Mouse (Mus musculus) lung, embryonic 15.5 days (tissue): ENCODE measurements around the gene Grid2. TPM values are rescaled to one million over a fixed set of nuclear protein-coding genes. Genes with fewer than 3 reads are reported as not detected.

Source experiments
- ATAC-seq: fragments of 200-750 bp; cut with Nextera tagmentation; 2 replicates; pipeline ENCODE4 v1.8.0; 2017; ENCODE audit warnings: moderate number of reproducible peaks, borderline replicate concordance; ENCODE audit not compliant: low FRiP score, low TSS enrichment; ENCODE audit errors: extremely low read depth
- H3K27ac ChIP-seq: fragments of 300-500 bp; sonication (generic); 2 replicates; pipeline ENCODE4 v1.5.1; 2015; ENCODE audit warnings: moderate library complexity, mild to moderate bottlenecking, inconsistent platforms
- H3K27me3 ChIP-seq: fragments of 300-500 bp; sonication (generic); 2 replicates; pipeline ENCODE4 v1.6.1; 2015; ENCODE audit warnings: inconsistent platforms
- H3K36me3 ChIP-seq: fragments of 300-500 bp; sonication (generic); 2 replicates; pipeline ENCODE4 v1.6.1; 2015; ENCODE audit warnings: inconsistent platforms
- H3K4me1 ChIP-seq: fragments of 300-500 bp; sonication (generic); 2 replicates; pipeline ENCODE4 v1.6.1; 2015; ENCODE audit warnings: inconsistent platforms
- H3K4me2 ChIP-seq: fragments of 300-500 bp; sonication (generic); 2 replicates; pipeline ENCODE4 v1.6.1; 2015; ENCODE audit warnings: inconsistent platforms, mild to moderate bottlenecking, moderate library complexity
- H3K4me3 ChIP-seq: fragments of 300-500 bp; sonication (generic); 2 replicates; pipeline ENCODE4 v1.5.1; 2015; ENCODE audit warnings: mild to moderate bottlenecking, inconsistent platforms
- H3K9ac ChIP-seq: fragments of 300-500 bp; sonication (generic); 2 replicates; pipeline ENCODE4 v1.6.1; 2015; ENCODE audit warnings: inconsistent platforms
- H3K9me3 ChIP-seq: fragments of 300-500 bp; sonication (generic); 2 replicates; pipeline ENCODE4 v1.6.1; 2016; ENCODE audit warnings: inconsistent platforms
- WGBS: fragments of 180-500 bp; shearing (Covaris S2); methylation state at CpG from one replicate; pipeline ENCODE4 v1.1.7; 2015; 5-methylcytosine and 5-hydroxymethylcytosine counted together
- polyA plus RNA-seq: library from polyadenylated mRNA; unstranded; fragments of >200 nt; fragmentation: Nextera tagmentation; extraction: Ambion mirVana; gene quantifications from 2 replicates; pipeline ENCODE4 v1.2.1, GENCODE M21; 2015

Gene Grid2
- polyA plus RNA-seq, 1 experiment from 2014 or later, result 1.1 TPM

DNA sequence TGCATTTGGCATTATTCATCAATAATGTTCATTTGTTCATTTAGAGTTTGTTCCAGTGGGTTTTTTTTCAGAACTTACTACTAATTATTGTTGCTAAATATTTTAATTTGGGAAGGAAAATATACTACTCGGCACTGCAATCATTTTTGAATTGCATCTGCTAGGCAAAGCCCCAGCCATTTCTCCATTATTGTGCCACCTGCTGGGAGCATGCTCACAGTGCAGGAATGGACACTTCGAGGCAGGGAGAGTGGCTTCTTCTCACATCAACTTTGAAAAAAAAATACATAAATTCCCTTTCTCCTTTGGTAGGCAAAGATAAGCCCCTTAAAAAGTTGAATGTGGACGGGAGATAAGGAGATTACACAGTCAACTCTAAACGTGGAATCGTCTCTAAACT, 1312.9 kb downstream of the Grid2 start:
- H3K36me3 ChIP-seq, result no peaks in the 10 kb centered on the region
- no peak overlapping the region for H3K9ac ChIP-seq
- WGBS, result 32% methylated on average over 5 of the region's 5 CpGs
- H3K4me1 ChIP-seq, result no peaks in the 10 kb centered on the region
- no peak for ATAC-seq
- no peaks in the 10 kb centered on the region for H3K27me3 ChIP-seq
- H3K9me3 ChIP-seq, result no peaks in the 10 kb centered on the region
- no peak overlapping the region for H3K4me3 ChIP-seq
- H3K27ac ChIP-seq, result no peak overlapping the region
- no peak overlapping the region for H3K4me2 ChIP-seq

DNA sequence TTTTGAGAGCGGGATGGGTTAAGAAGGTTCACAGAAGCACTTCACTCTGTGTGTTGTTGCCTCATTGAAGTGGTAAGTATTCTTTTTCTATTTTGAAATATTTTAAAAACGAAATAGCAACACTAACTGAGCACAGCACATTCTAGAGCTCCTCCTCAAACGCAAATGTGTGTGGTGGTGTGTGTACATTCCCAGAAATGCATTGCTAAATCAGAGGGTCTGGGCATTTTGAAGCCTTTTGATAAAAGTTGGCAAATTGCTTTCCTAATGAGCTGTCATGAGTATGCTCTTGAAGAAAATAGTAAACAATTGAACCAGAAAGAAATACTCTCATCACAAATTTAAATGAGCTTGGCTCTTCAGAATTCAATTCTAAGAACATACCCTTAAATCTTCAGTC, 1325.7 kb downstream of the Grid2 start:
- ATAC-seq, result peak; percentile 92

DNA sequence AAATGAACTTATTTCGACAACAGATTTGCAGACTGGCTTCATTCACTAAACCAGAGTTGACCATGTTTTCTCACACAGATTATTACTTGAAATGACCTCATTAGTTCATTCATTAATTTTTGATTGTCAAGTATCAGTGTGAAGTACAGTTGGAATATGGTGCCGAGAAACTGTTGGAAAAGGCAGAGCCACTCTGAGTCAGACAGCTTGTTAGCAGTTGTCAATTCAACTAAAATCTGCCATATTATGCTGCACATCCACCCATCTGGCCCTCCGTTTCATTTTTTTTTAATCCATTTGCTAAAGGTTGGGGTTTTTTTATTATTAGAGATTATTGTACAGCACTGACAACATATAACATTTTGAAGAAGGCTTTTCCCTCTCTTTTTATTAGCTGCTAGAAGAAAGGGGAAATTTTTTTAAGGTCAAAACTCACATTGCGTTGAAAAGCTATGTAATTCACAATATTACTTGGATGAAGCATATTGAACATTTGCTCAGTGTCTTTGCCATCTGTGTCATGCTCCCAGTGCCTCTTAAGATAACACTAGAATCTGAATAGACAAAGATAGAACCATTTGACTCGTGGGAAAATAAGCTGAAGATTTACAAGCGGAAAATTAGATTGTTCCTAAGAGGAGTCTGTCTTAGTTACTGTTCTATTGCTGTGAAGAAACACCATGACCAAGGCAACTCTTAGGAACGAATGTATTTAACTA, 1333.0 kb downstream of the Grid2 start:
- no peak overlapping the region for H3K27ac ChIP-seq
- H3K36me3 ChIP-seq, result no peaks in the 10 kb centered on the region
- H3K4me2 ChIP-seq, result no peak overlapping the region
- no peak overlapping the region for H3K9ac ChIP-seq
- H3K4me1 ChIP-seq, result no peaks in the 10 kb centered on the region
- no peaks in the 10 kb centered on the region for H3K27me3 ChIP-seq
- WGBS, result 78% methylated on average over 7 of the region's 7 CpGs
- no peak for ATAC-seq
- no peaks in the 10 kb centered on the region for H3K9me3 ChIP-seq
- H3K4me3 ChIP-seq, result no peak overlapping the region

More for the DNA sequence above, 1325.7 kb downstream of the Grid2 start:
- H3K27ac ChIP-seq, result peak overlapping the region; percentile 60; the same call in 1 of the 2 replicates
- H3K4me1 ChIP-seq, result no peaks in the 10 kb centered on the region
- no peak overlapping the region for H3K9ac ChIP-seq
- H3K27me3 ChIP-seq, result no peaks in the 10 kb centered on the region
- WGBS, result 41% methylated on average over 3 of the region's 3 CpGs
- no peaks in the 10 kb centered on the region for H3K9me3 ChIP-seq
- H3K36me3 ChIP-seq, result no peaks in the 10 kb centered on the region
- no peak overlapping the region for H3K4me2 ChIP-seq
- no peak overlapping the region for H3K4me3 ChIP-seq

DNA sequence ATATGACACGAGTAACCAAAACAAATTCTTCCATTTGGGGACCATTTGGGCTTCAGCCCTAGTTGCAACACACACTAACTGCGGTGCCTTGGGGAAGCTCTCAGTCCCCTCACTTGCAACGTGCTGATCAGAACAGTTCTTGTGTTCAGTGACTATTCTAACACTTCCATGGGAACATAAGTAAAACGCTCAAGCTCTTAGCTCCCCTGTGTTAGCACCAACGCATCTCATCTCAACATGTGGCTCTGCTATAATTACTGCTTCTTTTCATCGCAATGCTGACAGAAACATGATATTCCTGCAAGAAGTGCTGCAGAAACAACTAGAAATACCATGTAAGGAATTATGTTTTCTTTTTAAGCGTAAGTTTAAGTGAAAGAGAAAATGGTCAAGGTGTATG, 1340.6 kb downstream of the Grid2 start:
- Histone ChIP-seq H3K9ac (no peak overlapping the region), H3K36me3 (no peaks in the 10 kb centered on the region), H3K4me1 (peaks cover 8% of the 10 kb centered on the region; the same call in 1 of the 2 replicates), H3K4me3 (no peak overlapping the region), H3K9me3 (no peaks in the 10 kb centered on the region), H3K27ac (no peak overlapping the region), H3K27me3 (no peaks in the 10 kb centered on the region), H3K4me2 (no peak overlapping the region)
- no peak for ATAC-seq
- 65% methylated on average over 7 of the region's 7 CpGs for WGBS

DNA sequence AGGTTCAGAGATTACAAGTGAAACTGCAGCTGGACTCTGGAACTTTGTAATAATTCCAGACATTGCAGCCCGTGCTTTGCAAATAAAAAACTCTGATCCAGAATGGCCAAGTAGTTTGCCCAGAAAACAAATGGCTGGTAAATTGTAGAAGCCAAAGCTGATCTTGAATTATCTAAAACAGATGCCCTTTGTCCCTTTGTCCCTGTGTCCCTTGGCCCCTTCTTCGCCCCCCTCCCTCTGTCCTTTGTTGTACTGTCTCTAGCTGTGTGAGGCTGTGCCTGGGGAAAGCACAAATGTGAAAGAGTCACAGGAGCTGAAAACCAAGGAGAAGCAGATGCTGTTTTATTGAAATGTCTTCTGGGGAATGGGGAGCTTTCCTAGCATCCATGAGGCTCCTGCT, 1341.2 kb downstream of the Grid2 start:
- Histone ChIP-seq H3K36me3 (no peaks in the 10 kb centered on the region), H3K9ac (no peak overlapping the region), H3K9me3 (no peaks in the 10 kb centered on the region), H3K27me3 (no peaks in the 10 kb centered on the region), H3K4me1 (peaks cover 8% of the 10 kb centered on the region; the same call in 1 of the 2 replicates), H3K27ac (no peak overlapping the region), H3K4me3 (no peak overlapping the region), H3K4me2 (no peak overlapping the region)
- 56% methylated on average over 2 of the region's 2 CpGs for WGBS
- ATAC-seq, result no peak

DNA sequence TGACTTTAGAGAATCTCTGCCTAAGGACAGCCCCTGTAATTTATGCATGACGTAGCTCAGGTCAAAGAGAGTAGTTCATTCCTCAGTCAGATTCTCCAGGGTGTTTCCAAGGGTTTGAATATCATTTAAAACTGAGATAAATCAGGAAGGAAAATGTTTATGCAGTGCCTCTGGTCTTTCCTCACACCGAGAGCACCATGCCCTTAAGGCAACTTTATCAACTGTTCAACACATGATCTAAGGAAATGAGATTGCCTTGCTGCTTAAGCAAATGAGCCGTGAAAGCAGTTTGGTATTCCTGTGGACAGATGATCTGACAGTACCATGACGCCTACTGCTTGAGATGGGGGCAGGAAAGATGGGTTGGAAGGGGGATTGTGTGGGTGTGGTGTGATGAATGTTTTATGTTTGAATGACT, 1342.5 kb downstream of the Grid2 start:
- Histone ChIP-seq H3K27ac (no peak overlapping the region), H3K27me3 (no peaks in the 10 kb centered on the region), H3K36me3 (no peaks in the 10 kb centered on the region), H3K4me3 (no peak overlapping the region), H3K4me2 (no peak overlapping the region), H3K9ac (no peak overlapping the region), H3K4me1 (peaks cover 8% of the 10 kb centered on the region; the same call in 1 of the 2 replicates), H3K9me3 (no peaks in the 10 kb centered on the region)
- 29% methylated on average over 4 of the region's 4 CpGs for WGBS
- no peak for ATAC-seq

DNA sequence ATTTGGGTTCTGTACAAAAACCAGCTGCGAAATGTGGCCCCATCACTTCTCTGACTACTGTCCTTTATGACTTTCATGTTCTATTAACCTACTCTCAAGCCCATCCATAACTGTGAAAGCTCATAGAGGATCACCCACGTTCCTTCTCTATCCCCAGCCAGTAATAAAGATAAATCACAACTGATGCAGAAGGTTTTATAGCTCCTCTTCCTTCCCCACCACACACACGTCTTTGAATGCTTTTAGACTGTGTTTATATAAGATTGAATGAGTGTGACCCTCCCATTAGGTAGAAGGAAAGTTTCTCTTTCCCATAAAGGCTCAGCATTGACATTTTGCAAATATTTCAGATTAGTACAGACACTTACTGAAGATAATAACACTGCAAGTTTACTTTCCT, 1350.1 kb downstream of the Grid2 start:
- WGBS, result 36% methylated on average over 3 of the region's 3 CpGs
- no peak overlapping the region for H3K4me2 ChIP-seq
- no peak for ATAC-seq
- H3K9ac ChIP-seq, result no peak overlapping the region
- no peaks in the 10 kb centered on the region for H3K36me3 ChIP-seq
- H3K4me1 ChIP-seq, result no peaks in the 10 kb centered on the region
- no peak overlapping the region for H3K4me3 ChIP-seq
- no peaks in the 10 kb centered on the region for H3K27me3 ChIP-seq
- no peaks in the 10 kb centered on the region for H3K9me3 ChIP-seq
- H3K27ac ChIP-seq, result no peak overlapping the region

DNA sequence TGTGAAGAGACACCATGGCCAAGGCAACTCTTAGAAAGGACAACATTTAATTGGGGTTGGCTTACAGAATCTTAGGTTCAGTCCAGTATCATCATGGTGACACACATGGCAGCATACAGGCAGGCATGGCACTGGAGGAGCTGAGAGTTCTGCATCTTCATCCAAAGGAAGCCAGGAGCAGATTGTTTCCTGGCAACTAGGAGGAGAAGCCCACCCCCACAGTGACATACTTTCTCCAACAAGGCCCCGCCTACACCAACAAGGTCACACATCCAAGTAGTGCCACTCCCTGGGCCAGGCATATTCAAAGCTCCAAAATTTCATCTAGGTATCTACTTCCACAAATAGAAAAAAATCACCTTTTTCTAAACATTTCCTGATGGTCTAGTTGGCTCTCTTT, 1351.4 kb downstream of the Grid2 start:
- no peak overlapping the region for H3K27ac ChIP-seq
- H3K36me3 ChIP-seq, result no peaks in the 10 kb centered on the region
- no peaks in the 10 kb centered on the region for H3K9me3 ChIP-seq
- ATAC-seq, result no peak
- H3K27me3 ChIP-seq, result no peaks in the 10 kb centered on the region
- H3K9ac ChIP-seq, result no peak overlapping the region
- no peak overlapping the region for H3K4me2 ChIP-seq
- 75% methylated on average over 1 of the region's 1 CpGs for WGBS
- H3K4me1 ChIP-seq, result no peaks in the 10 kb centered on the region
- H3K4me3 ChIP-seq, result no peak overlapping the region

DNA sequence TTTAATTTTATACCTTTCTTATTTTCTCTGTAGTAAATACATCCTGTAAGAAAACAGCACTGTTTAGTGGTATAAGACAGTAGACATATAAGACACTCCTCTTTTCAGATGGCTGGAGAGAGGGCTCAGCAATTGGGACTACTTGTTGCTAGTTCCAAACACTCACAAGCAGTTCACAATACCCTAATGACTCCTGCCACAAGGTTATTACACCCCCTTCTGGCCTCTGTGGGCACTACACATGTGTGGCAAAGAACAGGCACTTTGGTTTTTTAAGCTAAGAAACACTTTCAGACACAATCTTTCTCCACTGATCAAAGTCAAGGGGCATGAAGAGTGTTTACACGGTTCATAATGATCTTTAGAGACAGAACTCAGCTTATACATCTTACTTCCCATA, 1352.3 kb downstream of the Grid2 start:
- H3K4me1 ChIP-seq, result no peaks in the 10 kb centered on the region
- H3K4me3 ChIP-seq, result no peak overlapping the region
- no peaks in the 10 kb centered on the region for H3K27me3 ChIP-seq
- no peak overlapping the region for H3K9ac ChIP-seq
- 7% methylated on average over 1 of the region's 1 CpGs for WGBS
- no peak overlapping the region for H3K27ac ChIP-seq
- H3K9me3 ChIP-seq, result no peaks in the 10 kb centered on the region
- H3K4me2 ChIP-seq, result no peak overlapping the region
- no peak for ATAC-seq
- no peaks in the 10 kb centered on the region for H3K36me3 ChIP-seq

DNA sequence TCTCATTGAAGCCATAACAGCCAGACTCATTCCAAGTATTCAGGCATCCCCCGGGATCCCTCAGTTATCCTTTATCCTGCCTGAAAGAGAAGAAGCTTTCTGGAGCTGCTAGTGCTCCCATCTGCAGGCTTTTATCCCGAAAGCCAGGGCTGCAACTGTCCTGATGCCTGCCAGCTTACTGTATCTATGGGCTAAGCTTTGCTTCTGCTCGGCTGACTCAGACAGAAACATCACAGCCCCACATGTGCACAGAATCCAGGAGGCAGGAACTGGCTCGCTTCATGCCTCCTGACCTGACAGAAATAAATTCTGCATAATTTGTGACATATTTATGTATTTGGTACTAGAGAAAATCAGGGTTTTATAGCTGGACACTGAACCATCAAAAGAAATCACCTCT, 1361.2 kb downstream of the Grid2 start:
- WGBS, result 55% methylated on average over 4 of the region's 4 CpGs
- no peak for ATAC-seq
- Histone ChIP-seq H3K27me3 (no peaks in the 10 kb centered on the region), H3K4me1 (no peaks in the 10 kb centered on the region), H3K27ac (no peak overlapping the region), H3K9ac (no peak overlapping the region), H3K4me3 (no peak overlapping the region), H3K4me2 (no peak overlapping the region), H3K9me3 (no peaks in the 10 kb centered on the region), H3K36me3 (no peaks in the 10 kb centered on the region)

DNA sequence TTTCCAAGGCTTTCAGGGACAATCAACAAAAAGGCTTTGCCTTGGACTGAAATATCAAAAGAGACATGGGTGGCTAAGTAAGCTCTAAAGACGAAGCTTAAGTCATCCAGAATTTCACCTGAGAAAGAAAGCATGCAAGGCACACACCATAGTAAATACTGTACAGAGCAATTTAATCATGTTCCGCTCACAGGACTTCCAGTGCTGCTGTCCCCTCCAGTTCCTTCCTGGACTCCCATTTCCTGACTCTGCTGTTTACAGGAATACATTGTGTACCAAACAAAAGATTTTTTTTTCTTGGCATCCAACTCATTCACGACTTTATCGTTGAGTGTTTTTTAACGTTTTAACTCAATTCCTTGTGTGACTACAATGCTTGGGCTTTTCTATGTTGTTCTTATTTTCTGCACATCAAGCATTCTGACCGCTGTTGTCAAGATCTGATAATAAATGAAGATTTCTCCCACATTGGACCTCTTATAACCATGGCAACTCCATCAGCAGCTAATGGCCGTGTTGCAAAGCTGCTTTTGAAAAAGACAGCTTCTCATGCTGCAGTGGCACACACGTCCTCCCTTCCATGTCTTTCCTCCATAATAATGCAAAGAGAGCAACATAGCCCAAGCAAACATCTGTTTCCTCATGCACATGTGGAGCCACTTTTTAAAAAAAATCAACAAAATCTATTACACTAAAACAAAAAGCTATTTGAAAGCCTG, 1361.9 kb downstream of the Grid2 start:
- 61% methylated on average over 8 of the region's 8 CpGs for WGBS
- Histone ChIP-seq H3K27ac (no peak overlapping the region), H3K9ac (no peak overlapping the region), H3K9me3 (no peaks in the 10 kb centered on the region), H3K36me3 (no peaks in the 10 kb centered on the region), H3K4me3 (no peak overlapping the region), H3K4me1 (no peaks in the 10 kb centered on the region), H3K4me2 (no peak overlapping the region), H3K27me3 (no peaks in the 10 kb centered on the region)
- no peak for ATAC-seq

DNA sequence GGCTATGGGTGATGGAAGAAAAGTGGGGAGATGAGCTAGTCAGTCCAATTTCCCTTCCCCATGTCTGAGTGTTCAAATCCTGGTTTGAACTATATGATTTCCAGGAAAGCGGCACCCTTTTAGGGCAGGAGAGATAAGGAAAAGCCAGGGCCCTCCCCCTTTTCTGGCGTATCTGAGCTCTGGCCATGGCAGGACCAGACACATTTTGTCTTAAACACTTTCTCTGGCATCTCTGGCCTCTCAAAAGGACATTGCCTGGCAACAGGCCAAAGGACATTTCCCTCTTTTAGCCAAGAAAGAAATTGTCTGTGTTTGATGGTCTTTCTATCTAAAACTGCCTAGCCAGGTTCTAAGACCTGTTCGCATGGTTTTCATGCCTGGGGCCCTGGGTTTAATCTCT, 1367.7 kb downstream of the Grid2 start:
- peaks cover 6% of the 10 kb centered on the region; the same call in 1 of the 2 replicates for H3K4me1 ChIP-seq
- no peak overlapping the region for H3K27ac ChIP-seq
- 19% methylated on average over 3 of the region's 3 CpGs for WGBS
- no peaks in the 10 kb centered on the region for H3K27me3 ChIP-seq
- no peak overlapping the region for H3K9ac ChIP-seq
- no peaks in the 10 kb centered on the region for H3K9me3 ChIP-seq
- H3K36me3 ChIP-seq, result no peaks in the 10 kb centered on the region
- peak; percentile 65; the same call in 1 of the 2 replicates for ATAC-seq
- H3K4me2 ChIP-seq, result no peak overlapping the region
- H3K4me3 ChIP-seq, result no peak overlapping the region
